ENCODE assay signal across 14 mouse cellular contexts in the genomic region with DNA sequence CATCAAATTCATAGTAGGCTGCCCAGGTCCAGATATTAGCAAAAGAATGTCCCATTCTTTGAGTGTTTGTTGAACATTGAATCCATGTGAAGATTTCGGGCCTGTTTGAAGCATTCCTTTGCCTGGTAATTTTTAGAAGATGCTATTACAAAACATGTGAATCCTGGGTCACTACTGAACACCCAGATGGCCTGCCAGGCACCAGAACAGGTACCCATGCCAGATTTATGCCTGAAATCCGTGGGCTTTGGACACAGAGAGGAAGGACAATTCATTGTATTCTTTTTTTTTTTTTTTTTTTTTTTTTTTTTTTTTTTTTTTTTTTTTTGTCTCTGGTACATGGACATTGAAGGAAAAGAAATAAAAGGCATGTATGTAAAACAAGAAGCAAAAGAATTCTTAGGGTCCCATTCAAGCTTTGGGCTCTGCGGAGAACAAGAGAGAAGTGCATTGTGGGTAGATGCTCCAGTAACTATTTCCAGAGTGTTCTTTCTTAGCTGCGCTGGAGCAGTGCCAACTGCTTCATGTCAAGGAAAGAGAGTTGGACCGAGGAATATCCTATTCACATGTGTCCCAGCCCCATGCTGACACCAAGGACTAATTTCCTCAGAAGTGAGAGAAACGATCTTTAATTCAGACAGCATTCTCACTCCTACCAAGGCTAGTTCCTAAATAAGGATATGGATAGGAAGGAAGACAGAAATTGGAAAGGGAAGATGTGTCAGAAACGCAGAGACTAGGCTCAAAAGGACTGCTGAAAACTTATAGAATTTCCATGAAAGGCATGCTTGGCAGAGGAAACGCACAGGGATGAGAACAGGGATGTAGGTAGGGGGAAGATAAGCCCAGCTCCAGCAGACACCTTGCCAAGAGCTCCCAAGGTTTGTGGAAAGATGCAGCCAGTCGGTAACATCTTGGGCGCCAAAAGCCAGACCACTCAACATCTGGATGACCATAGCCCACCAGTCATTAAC.
DNase-seq lines count a peak whose midpoint lies in the region; ATAC-seq and TF ChIP-seq lines count a peak whose summit lies in the region.
"Had no signal": no experiment of that assay in that cellular context is flagged by ENCODE, and none has a peak within 500 bp of the region (broad histone marks: within the 10 kb centered on the region; RNA-seq: fewer than 3 reads in every experiment).

No protein-coding gene starts in this region.

- no peaks in the 10 kb centered on the region for H3K36me3 ChIP-seq in forebrain, postnatal 0 days (ENCODE audit: insufficient read depth)
- H3K36me3 ChIP-seq in forebrain, embryonic 12.5 days (replicated peaks) = no peaks in the 10 kb centered on the region
- H3K36me3 ChIP-seq in midbrain, postnatal 0 days (ENCODE audit: insufficient read depth, low read length) = no peaks in the 10 kb centered on the region
- 0 out of 2 replicates have a peak, but pooled peaks cover 8% of the 10 kb centered on the region for H3K36me3 ChIP-seq in midbrain, embryonic 13.5 days

- H3K27ac ChIP-seq in forebrain, postnatal 0 days (ENCODE audit: low read depth, low read length) = no peak overlapping the region
- H3K27ac ChIP-seq in forebrain, embryonic 12.5 days = no peak overlapping the region
- H3K27ac ChIP-seq in midbrain, postnatal 0 days (ENCODE audit: low read depth, low read length) = no peak overlapping the region
- no peak overlapping the region for H3K27ac ChIP-seq in midbrain, embryonic 13.5 days
- H3K27ac ChIP-seq: hindbrain, embryonic 14.5 days had no signal

- no peaks in the 10 kb centered on the region for H3K9me3 ChIP-seq in forebrain, postnatal 0 days (ENCODE audit: low read length)
- H3K9me3 ChIP-seq in forebrain, embryonic 12.5 days = no peaks in the 10 kb centered on the region
- no peaks in the 10 kb centered on the region for H3K9me3 ChIP-seq in midbrain, postnatal 0 days (ENCODE audit: low read length)
- H3K9me3 ChIP-seq in midbrain, embryonic 13.5 days = no peaks in the 10 kb centered on the region

- 0 out of 2 replicates have a peak, but pooled peaks cover 5% of the 10 kb centered on the region for H3K4me1 ChIP-seq in forebrain, postnatal 0 days (ENCODE audit: insufficient read depth)
- H3K4me1 ChIP-seq in forebrain, embryonic 12.5 days = no peaks in the 10 kb centered on the region; the same call in 1 of the 2 replicates
- H3K4me1 ChIP-seq in midbrain, postnatal 0 days (ENCODE audit: insufficient read depth, low read length) = no peaks in the 10 kb centered on the region
- 0 out of 2 replicates have a peak, but pooled peaks cover 2% of the 10 kb centered on the region for H3K4me1 ChIP-seq in midbrain, embryonic 13.5 days (replicated peaks)
- H3K4me1 ChIP-seq: megakaryocyte, embryonic 14.5 days had no signal

- H3K27me3 ChIP-seq in forebrain, postnatal 0 days (ENCODE audit: insufficient read depth, low read length) = no peaks in the 10 kb centered on the region
- no peaks in the 10 kb centered on the region for H3K27me3 ChIP-seq in forebrain, embryonic 12.5 days
- no peaks in the 10 kb centered on the region for H3K27me3 ChIP-seq in midbrain, postnatal 0 days (ENCODE audit: insufficient read depth, low read length)
- no peaks in the 10 kb centered on the region for H3K27me3 ChIP-seq in midbrain, embryonic 13.5 days
- H3K27me3 ChIP-seq: megakaryocyte, embryonic 14.5 days had no signal

- peak; percentile 63 for DNase-seq in forebrain, postnatal 0 days
- DNase-seq in midbrain, postnatal 0 days (ENCODE audit: low spot score) = peak; percentile 40
- DNase-seq in left cerebral cortex, postnatal 14 days (ENCODE audit: low spot score in 2 of 2) = peak; percentile 71 to 76
- DNase-seq in adrenal gland, postnatal 10 days = no peak
- DNase-seq in natural killer cell, adult 2 months (ENCODE audit: low spot score in 2 of 2) = no peak
- DNase-seq: kidney, adult 18-20 months; kidney, postnatal 36 days; layer of hippocampus, postnatal 36 days; lung, postnatal 10 days had no signal

- no peak for ATAC-seq in forebrain, postnatal 0 days
- no peak for ATAC-seq in forebrain, embryonic 12.5 days (ENCODE audit: low FRiP score)
- ATAC-seq in midbrain, postnatal 0 days (ENCODE audit: low FRiP score) = no peak
- ATAC-seq in midbrain, embryonic 13.5 days = no peak

- TF ChIP-seq CTCF in forebrain, postnatal 0 days (IDR thresholded peaks at IDR 0.05; ENCODE audit: low read depth) = no peak
- TF ChIP-seq CTCF in midbrain, postnatal 0 days (IDR thresholded peaks at IDR 0.05) = no peak

- H3K9ac ChIP-seq in forebrain, postnatal 0 days = no peak overlapping the region
- H3K9ac ChIP-seq in forebrain, embryonic 12.5 days = no peak overlapping the region
- no peak overlapping the region for H3K9ac ChIP-seq in midbrain, postnatal 0 days (replicated peaks; ENCODE audit: low read length, poor library complexity, severe bottlenecking)
- H3K9ac ChIP-seq in midbrain, embryonic 13.5 days (replicated peaks) = no peak overlapping the region
- H3K9ac ChIP-seq: hindbrain, embryonic 14.5 days had no signal

- intact Hi-C loops in left cerebral cortex, postnatal 14 days (cut with DNase I) = no loop called here

- H3K4me3 ChIP-seq in forebrain, postnatal 0 days (ENCODE audit: low read depth, low read length) = no peak overlapping the region
- H3K4me3 ChIP-seq in forebrain, embryonic 12.5 days (replicated peaks) = no peak overlapping the region
- no peak overlapping the region for H3K4me3 ChIP-seq in midbrain, postnatal 0 days (ENCODE audit: low read depth, low read length)
- H3K4me3 ChIP-seq in midbrain, embryonic 13.5 days (replicated peaks) = no peak overlapping the region
- H3K4me3 ChIP-seq: megakaryocyte, embryonic 14.5 days had no signal

- no peak overlapping the region for H3K4me2 ChIP-seq in forebrain, postnatal 0 days (ENCODE audit: low read depth)
- no peak overlapping the region for H3K4me2 ChIP-seq in forebrain, embryonic 12.5 days
- H3K4me2 ChIP-seq in midbrain, postnatal 0 days (ENCODE audit: low read depth, low read length, poor library complexity, severe bottlenecking) = no peak overlapping the region
- H3K4me2 ChIP-seq in midbrain, embryonic 13.5 days (replicated peaks) = no peak overlapping the region
- H3K4me2 ChIP-seq: hindbrain, embryonic 14.5 days; liver, embryonic 11.5 days had no signal

- WGBS in forebrain, postnatal 0 days = 63% methylated on average over 10 of the region's 10 CpGs
- 84% methylated on average over 10 of the region's 10 CpGs for WGBS in forebrain, embryonic 12.5 days
- WGBS in midbrain, postnatal 0 days = 80% methylated on average over 10 of the region's 10 CpGs
- 84% methylated on average over 10 of the region's 10 CpGs for WGBS in midbrain, embryonic 13.5 days

Comparison
In these comparisons a context has a peak if more than half of its experiments do, and no peak if none do; other contexts are left out.
1. DNase-seq: peak in forebrain, postnatal 0 days (single experiment), midbrain, postnatal 0 days (single experiment) and left cerebral cortex, postnatal 14 days (2 of 2); none in adrenal gland, postnatal 10 days (single experiment) and natural killer cell, adult 2 months (0 of 2).